Mouse (Mus musculus): Measurements from ENCODE around the gene Gm14137. TPM values are rescaled to one million over a fixed set of nuclear protein-coding genes. Genes with fewer than 3 reads are reported as not detected.

Gm14137 gene
- 0.59 TPM in 1 of 2 replicates, not detected in the other for polyA plus RNA-seq (2012; rRNA removed; ENCODE audit: low replicate concordance)

GRCm38 (mm10) chr2:119173991-119174651, at the start of gene Gm14137:
Gm14137 (plus strand) TSS chr2:119174509.

GRCm38 (mm10) chr2:119156681-119157572, 17.4 kb upstream of the Gm14137 start, which contains the start of gene Rmdn3:
Rmdn3 (minus strand) TSS chr2:119157034.

GRCm38 (mm10) chr2:119166901-119167865, 7.1 kb upstream of the Gm14137 start, which contains the start of gene Gchfr:
Gchfr (plus strand) TSS chr2:119167773.

GRCm38 (mm10) chr2:119208344-119209175, 34.3 kb downstream of the Gm14137 start, which contains the start of the genes Zfyve19 and Dnajc17:
Zfyve19 (plus strand) TSS chr2:119208617.
Dnajc17 (minus strand) TSS chr2:119208795.

Other genes with a start within 250 kb of the Gm14137 start
- gene Chst14, start 248.0 kb upstream of the Gm14137 start, polyA plus RNA-seq (2012; rRNA removed; ENCODE audit: low replicate concordance), result 22.2 and 36.9 TPM in 2 replicates
- gene Ccdc32, start 145.1 kb upstream of the Gm14137 start, polyA plus RNA-seq (2012; rRNA removed; ENCODE audit: low replicate concordance), result 12.4 and 12.8 TPM in 2 replicates
- 3.0 and 6.3 TPM in 2 replicates for gene Rpusd2, start 139.7 kb upstream of the Gm14137 start, polyA plus RNA-seq (2012; rRNA removed; ENCODE audit: low replicate concordance)
- 0.06 and 0.42 TPM in 2 replicates for gene Knl1, start 127.4 kb upstream of the Gm14137 start, polyA plus RNA-seq (2012; rRNA removed; ENCODE audit: low replicate concordance)
- 1.3 and 10.3 TPM in 2 replicates for gene Rad51, start 61.7 kb upstream of the Gm14137 start, polyA plus RNA-seq (2012; rRNA removed; ENCODE audit: low replicate concordance)
- gene Rmdn3, start 17.5 kb upstream of the Gm14137 start, polyA plus RNA-seq (2012; rRNA removed; ENCODE audit: low replicate concordance), result 24.6 and 39.6 TPM in 2 replicates
- 2.2 and 40.9 TPM in 2 replicates for gene Gchfr, start 6.7 kb upstream of the Gm14137 start, polyA plus RNA-seq (2012; rRNA removed; ENCODE audit: low replicate concordance)
- gene Zfyve19, start 34.1 kb downstream of the Gm14137 start, polyA plus RNA-seq (2012; rRNA removed; ENCODE audit: low replicate concordance), result 47.9 and 51.2 TPM in 2 replicates
- 3.0 and 5.0 TPM in 2 replicates for gene Dnajc17, start 34.3 kb downstream of the Gm14137 start, polyA plus RNA-seq (2012; rRNA removed; ENCODE audit: low replicate concordance)
- 0.33 TPM in 1 of 2 replicates, not detected in the other for gene Ppp1r14d, start 55.4 kb downstream of the Gm14137 start, polyA plus RNA-seq (2012; rRNA removed; ENCODE audit: low replicate concordance)
- 0.62 and 26.6 TPM in 2 replicates for gene Spint1, start 62.9 kb downstream of the Gm14137 start, polyA plus RNA-seq (2012; rRNA removed; ENCODE audit: low replicate concordance)
- gene Rhov, start 96.8 kb downstream of the Gm14137 start, polyA plus RNA-seq (2012; rRNA removed; ENCODE audit: low replicate concordance), result 0.10 and 0.26 TPM in 2 replicates
- gene Vps18, start 114.2 kb downstream of the Gm14137 start, polyA plus RNA-seq (2012; rRNA removed; ENCODE audit: low replicate concordance), result 19.4 and 28.2 TPM in 2 replicates
- gene Dll4, start 151.3 kb downstream of the Gm14137 start, polyA plus RNA-seq (2012; rRNA removed; ENCODE audit: low replicate concordance), result 29.0 and 61.0 TPM in 2 replicates
- gene Chac1, start 176.7 kb downstream of the Gm14137 start, polyA plus RNA-seq (2012; rRNA removed; ENCODE audit: low replicate concordance), result 5.2 and 12.0 TPM in 2 replicates

All from subcutaneous adipose tissue, adult 2 months (tissue).